Mouse (Mus musculus): ENCODE measurements around the gene Rpl15.
"Not testable (repeated sequence)": the region's sequence is repeated elsewhere in the genome, so short reads cannot be mapped to it uniquely, and the experiment has no call there.

Gene Rpl15

DNA sequence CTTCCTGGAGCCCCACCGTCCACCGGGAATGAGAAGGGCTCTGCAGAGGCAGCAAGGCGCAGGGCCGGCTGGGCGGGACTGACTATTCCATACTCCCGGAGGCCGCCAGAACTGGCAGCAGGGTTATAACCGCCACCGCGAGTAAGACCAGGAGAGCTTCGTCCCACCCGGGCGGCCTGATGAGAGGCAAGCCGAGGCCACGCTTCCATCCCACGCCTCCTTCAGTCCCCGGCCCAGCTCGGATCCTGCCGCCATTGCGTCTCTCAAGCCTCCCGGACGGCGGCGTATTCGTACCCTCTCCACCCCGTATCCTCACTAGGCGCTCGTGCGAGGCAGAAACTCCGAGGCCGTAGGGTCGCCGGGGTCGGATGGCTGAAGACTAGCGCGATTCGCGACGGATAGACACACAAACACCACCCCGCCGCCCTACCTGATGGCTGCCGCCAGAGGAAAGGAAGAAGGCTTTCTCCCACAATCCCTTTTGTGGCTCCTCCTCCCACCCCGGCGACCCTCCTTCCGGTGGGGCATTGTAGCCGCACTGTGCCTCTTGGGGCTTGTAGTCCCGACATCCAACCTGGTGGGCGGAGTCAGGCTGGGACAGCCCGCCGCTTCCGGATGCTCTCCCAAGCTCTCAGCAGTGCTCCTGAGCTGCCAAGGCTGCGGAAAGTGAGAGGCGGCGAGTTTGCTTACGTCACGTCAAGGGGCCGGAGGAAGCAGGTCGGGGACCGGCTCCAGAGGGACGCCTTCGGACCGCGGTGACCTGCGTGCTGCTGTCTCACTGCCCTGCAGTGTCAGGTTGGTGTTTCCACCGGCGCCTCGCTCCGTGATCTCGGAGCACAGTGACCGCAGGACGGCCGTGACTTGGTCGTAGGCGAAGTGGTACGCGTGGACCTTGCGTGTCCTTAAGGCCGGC, at the start of gene Rpl15, which contains the start of gene Nkiras1:
Gene Rpl15, minus strand, starts transcription at position 863 of the 913 bp plus-strand sequence.
Gene Nkiras1, plus strand, starts transcription at position 608 of the 913 bp plus-strand sequence.
- in situ Hi-C loops (cut with MboI; ENCODE audit: low sequenced_read_pairs), result no loop called here

DNA sequence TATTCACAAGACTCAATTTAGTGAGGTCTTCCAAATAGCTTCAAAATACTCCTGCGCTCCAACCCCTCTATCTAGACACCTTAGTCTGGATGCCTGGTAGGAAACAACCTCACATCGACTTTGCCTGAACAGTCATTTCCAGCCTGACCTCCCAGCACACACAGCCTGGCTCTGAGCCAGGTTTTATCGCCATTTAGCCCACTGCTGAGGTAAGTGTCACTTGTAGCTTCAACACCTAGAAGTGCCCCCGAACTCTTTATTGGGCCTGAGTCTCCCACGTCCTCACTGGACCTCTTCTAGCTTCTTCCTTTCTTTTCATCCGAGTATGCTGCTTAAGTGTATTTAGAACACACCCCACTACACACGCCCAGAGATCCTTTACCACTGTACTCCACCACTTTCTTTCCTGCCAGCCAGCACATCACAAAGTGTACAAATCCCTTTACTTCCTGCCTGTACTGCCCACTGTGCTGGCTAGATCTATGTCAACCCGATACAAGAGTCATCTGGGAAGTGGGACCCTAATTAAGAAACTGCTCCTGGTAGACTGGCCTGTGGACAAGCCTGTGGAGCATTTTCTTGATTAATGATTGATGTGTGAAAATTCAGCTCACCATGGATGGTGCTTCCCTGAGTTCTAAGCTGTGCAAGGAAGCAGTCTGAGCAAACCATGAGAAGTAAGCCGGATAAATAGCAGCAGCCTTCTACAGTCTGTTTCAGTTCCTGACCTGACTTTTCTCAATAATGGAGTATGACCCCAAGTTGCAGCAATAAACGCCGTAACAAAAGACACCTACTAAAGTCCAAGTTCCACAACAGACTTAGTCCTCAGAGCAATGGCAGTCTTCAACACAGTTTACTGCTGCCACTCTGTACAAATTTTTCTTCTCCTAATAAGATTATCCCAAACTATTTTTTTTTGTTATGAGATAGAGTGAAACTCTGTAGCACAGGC, 46.5 kb upstream of the Rpl15 start:
- in situ Hi-C loops (cut with MboI; ENCODE audit: low sequenced_read_pairs), result no loop called here

DNA sequence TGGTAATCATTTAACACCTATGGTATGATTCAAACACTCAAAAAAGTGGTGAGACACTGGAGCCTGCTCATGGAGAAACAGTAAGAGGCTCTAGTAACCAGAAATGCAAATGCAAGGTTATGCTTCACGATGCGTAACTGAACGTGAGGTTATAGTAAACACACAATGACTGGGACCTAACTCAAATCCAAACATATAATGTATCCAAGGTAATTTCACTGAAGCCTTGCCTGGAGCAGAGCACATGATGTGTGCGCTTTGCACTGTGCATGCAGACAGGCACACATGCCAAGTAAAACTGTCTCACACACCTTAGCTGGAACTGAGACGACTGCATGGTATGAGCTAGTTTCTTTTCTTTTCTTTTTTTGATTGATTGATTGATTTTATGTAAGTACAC, 33.0 kb upstream of the Rpl15 start:
- in situ Hi-C loops (cut with MboI; ENCODE audit: low sequenced_read_pairs), result no loop called here

DNA sequence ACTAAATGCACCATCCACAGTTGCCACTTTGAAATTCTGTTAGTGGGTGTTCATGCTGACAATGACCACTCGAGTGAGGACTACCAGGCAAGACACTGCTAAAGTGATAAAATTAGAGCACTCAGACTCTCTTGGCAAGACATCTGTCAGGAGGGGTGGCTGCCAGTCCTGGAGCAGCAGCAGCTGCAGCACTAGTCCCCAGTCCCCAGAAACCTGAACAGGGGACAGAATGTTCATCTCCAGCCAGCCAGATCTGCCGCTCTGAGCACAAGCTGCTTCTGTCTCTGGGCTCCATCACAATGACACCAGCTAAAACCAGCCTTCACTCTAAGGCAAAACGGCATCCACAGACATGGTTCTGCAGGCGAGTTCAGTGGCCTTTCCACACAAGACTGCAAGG, 32.1 kb upstream of the Rpl15 start:
- in situ Hi-C loops (cut with MboI; ENCODE audit: low sequenced_read_pairs), result no loop called here

DNA sequence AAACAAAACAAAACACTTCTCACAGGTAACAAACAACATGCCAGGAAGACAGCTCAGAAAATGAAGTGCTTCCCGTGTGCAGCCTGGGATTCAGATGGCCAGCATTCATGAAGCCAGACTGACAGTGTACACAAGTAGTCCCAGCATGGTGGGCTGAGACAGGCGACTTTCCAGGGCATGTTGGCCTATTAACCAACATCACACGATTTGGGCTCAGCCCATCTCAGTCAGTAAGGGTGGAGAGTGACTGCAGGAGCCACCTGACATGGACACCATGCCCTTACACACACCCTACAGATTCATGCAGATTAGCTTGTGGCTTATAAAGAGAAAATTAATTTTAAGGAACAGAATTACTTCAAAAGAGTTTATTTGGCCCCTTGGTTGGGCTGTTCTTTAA, 31.6 kb upstream of the Rpl15 start:
- in situ Hi-C loops (cut with MboI; ENCODE audit: low sequenced_read_pairs), result no loop called here

DNA sequence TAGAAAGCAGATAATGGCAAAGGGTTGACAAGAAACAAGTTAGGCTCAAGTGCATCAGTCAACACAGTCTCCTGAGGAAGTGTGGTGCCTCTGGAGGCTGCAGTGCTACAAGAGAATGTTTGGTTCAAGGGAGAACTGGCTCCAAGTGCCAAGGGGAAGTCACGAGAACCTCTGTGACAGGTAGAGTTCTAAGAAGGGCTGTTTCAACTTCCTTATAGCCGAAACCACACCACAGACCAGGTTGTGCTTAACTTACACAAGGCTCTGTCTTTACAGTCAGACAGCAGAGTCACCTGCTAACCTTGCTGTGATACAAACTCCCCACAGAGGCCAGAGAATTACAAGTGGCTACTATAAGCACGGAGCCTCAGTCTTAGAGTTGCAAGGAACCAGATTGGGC, 30.4 kb upstream of the Rpl15 start:
- in situ Hi-C loops (cut with MboI; ENCODE audit: low sequenced_read_pairs), result no loop called here

DNA sequence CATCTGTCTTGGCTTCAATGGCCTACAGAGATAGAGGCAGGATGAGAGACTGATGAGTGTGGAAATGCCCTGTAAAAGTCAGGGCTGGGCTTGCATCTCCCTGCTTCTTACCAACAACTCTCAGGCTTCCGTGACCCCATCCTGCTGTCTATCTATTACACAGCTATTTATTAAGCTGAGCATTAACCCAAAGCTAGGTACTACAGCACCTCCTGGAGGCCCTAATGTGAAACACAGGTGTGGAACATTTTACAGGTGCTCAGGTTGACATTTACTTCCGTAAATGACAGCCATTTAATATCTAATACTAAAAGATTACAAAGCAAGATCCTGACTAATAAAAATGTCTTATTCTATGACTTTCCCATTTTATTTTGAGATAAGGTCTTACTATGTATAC, 29.5 kb upstream of the Rpl15 start:
- in situ Hi-C loops (cut with MboI; ENCODE audit: low sequenced_read_pairs), result no loop called here

DNA sequence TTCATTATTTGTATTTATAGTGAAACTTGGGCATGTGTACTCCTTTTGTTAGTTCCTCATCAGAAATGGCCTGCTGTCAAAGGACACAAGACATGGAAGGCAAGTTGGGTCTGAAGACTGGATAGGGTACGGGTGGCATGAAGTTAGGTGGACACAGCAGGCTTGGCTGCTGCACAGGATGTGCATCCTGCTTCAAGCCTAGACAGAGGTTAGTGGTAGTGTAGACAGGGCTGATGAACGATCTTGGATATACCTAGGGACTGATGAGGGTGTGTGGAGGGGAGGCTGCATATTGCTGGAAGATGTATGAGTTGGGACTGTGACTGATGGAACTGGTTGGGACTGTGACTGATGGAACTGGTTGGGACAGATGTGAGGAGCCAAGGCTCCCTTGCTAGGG, 27.7 kb upstream of the Rpl15 start:
- in situ Hi-C loops (cut with MboI; ENCODE audit: low sequenced_read_pairs), result no loop called here

DNA sequence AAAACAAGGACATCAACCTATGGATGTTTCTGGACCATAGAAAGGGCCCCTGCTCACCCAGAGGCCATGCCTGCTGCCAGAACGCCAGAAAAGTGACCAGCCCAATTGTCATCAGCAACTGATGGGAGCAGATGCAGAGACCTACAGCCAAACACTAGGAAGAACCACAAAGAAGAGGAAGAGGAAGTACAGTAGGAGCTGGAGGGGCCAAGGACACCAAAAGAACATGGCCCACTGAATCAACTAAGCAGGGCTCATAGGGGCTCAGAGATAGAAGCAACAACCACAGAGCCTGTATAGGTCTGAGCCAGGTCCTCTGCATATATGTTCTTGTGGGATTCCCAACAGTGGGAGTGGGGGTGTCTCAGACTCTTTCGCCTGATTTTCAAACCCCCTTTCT, 26.2 kb upstream of the Rpl15 start:
- in situ Hi-C loops (cut with MboI; ENCODE audit: low sequenced_read_pairs), result no loop called here

DNA sequence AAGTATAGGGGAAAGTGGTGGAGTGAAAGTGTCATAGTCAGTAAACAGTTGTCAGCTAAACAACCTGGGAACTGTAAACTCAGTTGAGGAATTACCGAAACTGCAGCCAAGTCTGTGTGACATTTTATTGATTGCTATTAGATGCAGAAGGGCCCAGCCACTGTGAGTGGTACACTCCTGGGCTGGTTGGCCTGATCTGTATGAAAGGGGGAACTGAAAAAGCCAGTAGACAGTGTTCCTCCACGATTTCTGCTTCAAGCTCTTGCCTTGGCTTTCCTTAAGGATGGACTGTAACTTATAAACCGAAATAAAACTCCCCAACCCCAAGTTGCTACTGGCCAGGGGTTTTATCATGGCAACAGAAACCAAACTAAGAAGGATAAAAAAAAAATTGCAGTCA, 21.4 kb upstream of the Rpl15 start:
- in situ Hi-C loops (cut with MboI; ENCODE audit: low sequenced_read_pairs), result no loop called here

DNA sequence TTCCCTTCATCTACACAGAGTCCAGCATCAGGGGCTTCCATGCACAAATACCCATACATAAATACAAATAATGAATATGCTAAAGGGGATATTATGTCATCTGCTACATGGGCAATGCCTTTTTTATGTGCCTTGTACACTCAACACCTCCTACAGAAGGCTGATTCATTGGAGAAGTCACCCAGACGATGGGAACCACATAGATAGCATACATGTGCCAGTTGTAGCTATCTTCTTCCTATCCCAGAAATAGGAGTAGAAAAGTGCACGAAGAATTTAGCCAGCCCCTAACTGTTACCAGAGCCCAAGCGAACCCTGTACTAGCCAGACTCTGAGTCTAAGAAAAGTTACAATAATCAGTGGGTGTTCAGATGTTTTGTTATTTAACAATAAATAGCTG, 20.9 kb upstream of the Rpl15 start:
- in situ Hi-C loops (cut with MboI; ENCODE audit: low sequenced_read_pairs), result no loop called here

DNA sequence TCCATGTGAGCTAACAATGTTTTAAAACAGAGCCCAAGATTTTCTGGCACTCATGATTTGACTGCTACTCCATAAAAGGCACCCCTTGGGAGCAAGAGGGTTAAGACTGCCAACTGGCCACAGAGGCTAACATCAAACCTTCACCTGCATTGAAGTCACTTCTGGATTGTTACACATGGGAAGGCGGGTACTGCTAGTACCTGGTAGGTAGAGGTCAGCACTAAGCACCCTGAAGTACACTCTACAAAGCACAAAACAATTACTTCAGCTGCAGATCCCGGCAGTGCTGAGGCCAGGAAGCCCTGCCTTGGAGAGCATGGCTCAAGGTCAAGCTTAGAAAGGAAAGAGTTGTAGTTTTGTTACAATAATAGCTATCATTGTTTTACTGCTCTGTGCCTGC, 16.2 kb upstream of the Rpl15 start:
- in situ Hi-C loops (cut with MboI; ENCODE audit: low sequenced_read_pairs), result no loop called here

DNA sequence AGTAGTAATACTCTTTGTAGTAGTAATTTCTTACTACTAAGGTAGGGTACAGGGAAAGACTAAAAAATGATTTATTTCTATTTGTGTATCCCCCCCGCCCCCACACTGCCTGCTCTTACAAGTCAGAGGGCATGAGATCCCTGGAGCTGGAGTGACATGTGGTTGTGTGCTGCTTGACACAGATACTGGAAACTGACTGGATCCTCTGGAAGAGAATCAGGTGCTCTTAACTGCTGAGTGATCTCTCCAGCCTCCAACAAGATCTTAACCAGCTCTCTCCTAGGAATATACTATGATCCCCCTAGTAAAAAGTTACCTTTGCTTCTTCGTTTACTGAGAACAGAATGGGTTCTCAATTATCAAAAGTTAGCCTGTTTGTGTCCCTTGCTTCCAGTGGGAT, 15.2 kb upstream of the Rpl15 start:
- in situ Hi-C loops (cut with MboI; ENCODE audit: low sequenced_read_pairs), result no loop called here

DNA sequence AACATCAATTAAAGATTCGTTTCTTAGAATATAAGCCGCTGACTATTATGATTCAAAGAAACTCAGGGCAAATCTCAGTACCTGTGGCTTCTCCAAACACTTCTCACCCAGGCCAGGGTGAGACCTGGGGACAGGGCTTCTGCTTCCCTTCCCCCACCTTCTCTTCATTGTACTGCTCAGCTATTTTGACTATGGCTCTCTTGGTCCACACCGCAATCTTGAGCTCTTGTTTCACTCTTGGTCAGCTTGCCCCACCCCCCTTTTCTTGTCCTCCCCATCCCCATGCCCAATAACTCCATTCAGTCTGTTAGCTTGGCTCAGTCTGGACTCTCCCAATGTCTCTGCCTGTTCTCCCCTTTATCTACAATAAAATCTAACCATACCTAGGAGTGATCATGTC, 14.3 kb upstream of the Rpl15 start:
- in situ Hi-C loops (cut with MboI; ENCODE audit: low sequenced_read_pairs), result no loop called here

DNA sequence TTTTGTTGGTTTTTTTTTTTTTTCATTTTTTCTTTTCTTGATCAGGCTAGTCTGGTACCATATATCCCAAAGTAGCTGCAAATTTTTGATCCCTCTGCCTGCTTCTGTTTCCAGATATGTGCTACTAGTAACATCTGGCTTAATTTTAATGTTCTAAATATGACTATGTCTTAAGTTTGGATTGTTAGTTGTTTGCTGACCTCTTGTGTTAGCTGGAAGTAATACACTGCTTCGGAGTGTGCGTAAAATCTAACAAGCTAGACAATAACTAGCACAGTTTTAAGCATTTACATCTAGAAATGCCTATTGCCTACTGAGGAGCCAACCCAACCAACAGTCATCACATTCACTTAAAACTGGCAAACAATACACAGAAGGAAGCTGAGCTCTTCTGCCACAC, 13.4 kb upstream of the Rpl15 start:
- in situ Hi-C loops (cut with MboI; ENCODE audit: low sequenced_read_pairs), result no loop called here

DNA sequence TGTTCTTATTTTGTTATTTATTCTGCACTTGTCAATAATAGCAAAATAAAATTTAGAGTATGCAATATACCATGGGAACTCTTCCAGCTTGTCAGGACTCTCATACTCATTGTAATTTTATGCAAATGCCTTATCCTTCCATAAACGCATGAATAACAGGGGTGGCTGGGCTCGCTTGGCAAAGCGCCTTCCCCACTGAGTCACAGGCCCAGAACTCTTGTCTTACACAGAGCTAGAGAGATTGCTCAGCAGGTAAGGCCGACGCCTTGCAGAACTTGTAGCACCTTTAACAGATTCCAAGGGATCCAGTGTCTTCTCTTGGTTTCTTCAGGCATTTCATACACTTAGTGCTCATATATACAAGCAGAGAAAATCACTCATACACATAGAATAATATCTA, 9.2 kb upstream of the Rpl15 start:
- in situ Hi-C loops (cut with MboI; ENCODE audit: low sequenced_read_pairs), result no loop called here

DNA sequence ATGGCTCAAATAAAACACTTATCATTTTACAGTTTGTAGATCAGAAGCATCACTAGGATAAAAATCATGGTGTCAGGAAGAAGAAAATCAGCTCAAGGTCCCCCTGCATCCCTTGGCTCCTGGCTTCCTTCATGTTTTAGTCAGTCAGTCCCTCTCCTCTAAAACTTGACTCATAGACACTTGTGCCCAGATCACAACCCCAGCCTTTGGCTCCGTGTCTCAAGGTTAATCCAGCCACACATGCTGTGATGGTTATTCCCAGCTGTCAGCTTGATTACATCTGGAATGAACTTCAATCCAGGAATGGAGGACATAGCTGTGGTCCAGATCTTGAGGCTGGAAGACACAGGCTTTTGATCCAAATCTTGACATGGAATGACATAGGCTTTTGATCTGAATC, 3.3 kb upstream of the Rpl15 start:
- in situ Hi-C loops (cut with MboI; ENCODE audit: low sequenced_read_pairs), result no loop called here

DNA sequence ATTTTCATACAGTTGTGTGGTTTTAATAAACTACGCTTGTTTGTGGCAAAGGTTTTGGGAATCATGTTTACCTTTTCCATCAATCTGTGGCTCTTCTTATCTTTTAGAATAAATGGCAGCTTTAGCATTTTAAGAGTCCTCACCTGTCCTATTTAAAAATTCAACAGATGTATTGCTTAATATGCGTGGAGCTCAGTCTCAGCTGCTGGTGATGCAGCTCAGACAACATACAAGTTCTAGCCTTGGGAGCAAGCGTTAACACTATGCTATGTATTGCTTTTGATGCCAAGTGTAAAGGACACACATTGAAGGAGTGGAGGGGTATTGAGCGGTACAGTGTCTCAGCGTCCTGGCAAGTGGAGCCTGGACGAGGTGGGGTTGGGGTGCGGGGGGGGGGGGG, 475 bp upstream of the Rpl15 start:
- in situ Hi-C loops (cut with MboI; ENCODE audit: low sequenced_read_pairs), result no loop called here

DNA sequence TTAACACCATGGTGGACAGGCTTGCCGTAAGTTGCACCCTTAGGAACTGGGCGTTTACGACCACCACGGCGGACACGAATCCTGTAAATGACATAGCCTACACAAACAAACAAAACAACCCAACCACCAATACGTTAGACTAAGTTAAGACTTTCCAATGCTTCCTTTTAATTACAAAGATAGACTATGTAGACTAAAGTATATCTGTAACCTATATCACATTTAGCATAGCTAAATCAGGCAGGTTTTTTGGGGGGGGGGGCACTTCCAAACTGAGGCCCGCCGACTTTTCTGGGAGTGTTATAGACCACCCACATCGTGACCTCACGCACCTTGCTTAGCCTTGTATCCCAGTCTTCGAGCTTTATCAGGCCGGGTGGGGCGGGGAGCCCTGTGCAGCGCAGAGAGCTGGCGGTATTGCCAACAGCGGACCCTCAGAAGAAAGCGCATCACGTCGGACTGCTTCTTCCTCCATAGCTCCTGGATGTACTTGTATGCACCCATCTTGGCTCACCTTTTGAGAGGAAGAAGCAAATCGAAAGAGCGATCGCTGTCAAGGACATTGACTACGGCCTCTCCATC, 1.2 kb downstream of the Rpl15 start:
- in situ Hi-C loops (cut with MboI; ENCODE audit: low sequenced_read_pairs), result not testable (repeated sequence)

DNA sequence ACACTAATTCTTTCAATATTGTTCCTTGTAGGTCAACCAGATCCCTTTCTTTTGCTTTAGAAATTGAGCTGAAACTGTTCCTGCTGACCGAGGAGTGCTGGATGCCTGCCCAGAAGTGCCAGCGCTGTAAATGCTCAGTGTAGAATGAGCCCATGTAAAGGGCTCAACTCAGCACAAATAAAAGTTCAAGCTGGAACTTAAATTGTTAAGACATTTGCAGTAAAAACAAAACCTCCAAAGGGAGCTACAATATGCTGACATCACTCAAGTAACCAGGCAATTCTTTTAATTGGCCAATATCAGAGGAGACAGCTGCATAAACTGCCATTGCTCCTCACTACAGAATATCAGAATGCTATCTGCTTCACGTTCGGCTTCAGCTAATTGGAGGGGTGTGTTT, 7.8 kb downstream of the Rpl15 start:
- in situ Hi-C loops (cut with MboI; ENCODE audit: low sequenced_read_pairs), result no loop called here

DNA sequence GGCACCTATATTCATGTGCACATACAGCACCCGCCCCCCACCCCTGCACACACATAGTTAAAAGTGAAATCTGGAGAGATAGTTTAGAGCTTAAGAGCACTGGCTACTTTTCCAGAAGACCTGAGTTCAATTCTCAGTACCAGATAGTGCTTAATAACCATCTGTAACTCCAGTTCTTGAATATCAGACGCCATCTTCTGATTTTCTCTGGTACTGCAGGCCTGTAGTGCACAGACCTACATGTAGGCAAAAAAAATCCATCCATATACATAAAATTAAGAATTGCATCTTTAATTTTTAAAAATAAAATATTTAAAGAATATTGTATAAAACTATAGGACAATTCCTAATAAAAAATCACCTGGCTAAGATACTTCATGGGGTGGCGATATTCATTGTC, 10.0 kb downstream of the Rpl15 start:
- in situ Hi-C loops (cut with MboI; ENCODE audit: low sequenced_read_pairs), result no loop called here

Measured in CH12F3 (cell line).